Mouse (Mus musculus): Measurements from ENCODE around the gene Klkb1.
A peak's percentile ranks its signal among the peaks of the same experiment; 100 is the strongest.
"Not testable (repeated sequence)": the region's sequence is repeated elsewhere in the genome, so short reads cannot be mapped to it uniquely, and the experiment has no call there.

Gene Klkb1

GRCm38 (mm10) chr8:45294687-45295086, at the start of gene Klkb1:
Klkb1 (minus strand) TSS chr8:45294859.
- no peak for DNase-seq

- DNase-seq, result no peak
Observed at GRCm38 (mm10) chr8:45344298-45344697, 49.6 kb upstream of the Klkb1 start.

GRCm38 (mm10) chr8:45341630-45342628, 47.3 kb upstream of the Klkb1 start:
- DNase-seq, result no peak

- DNase-seq, result no peak
Observed at GRCm38 (mm10) chr8:45333493-45333892, 38.8 kb upstream of the Klkb1 start.

GRCm38 (mm10) chr8:45332685-45333409, 38.2 kb upstream of the Klkb1 start, which contains the start of gene Cyp4v3:
Cyp4v3 (minus strand) TSS chr8:45333216.
- DNase-seq, result peak; percentile 53 to 60

- DNase-seq, result no peak
Observed at GRCm38 (mm10) chr8:45330856-45331255, 36.2 kb upstream of the Klkb1 start.

GRCm38 (mm10) chr8:45329206-45329980, 34.7 kb upstream of the Klkb1 start:
- DNase-seq, result no peak

GRCm38 (mm10) chr8:45327076-45327475, 32.4 kb upstream of the Klkb1 start:
- DNase-seq, result not testable (repeated sequence)

- no peak for DNase-seq
Observed at GRCm38 (mm10) chr8:45324151-45324550, 29.5 kb upstream of the Klkb1 start.

GRCm38 (mm10) chr8:45321365-45321764, 26.7 kb upstream of the Klkb1 start:
- DNase-seq, result no peak

GRCm38 (mm10) chr8:45320930-45321329, 26.3 kb upstream of the Klkb1 start:
- DNase-seq, result no peak

- DNase-seq, result no peak
Observed at GRCm38 (mm10) chr8:45310967-45311366, 16.3 kb upstream of the Klkb1 start.

GRCm38 (mm10) chr8:45308366-45308765, 13.7 kb upstream of the Klkb1 start, which contains the start of gene Gm45753:
Gm45753 (minus strand) TSS chr8:45308466.
- no peak for DNase-seq

GRCm38 (mm10) chr8:45305479-45305878, 10.8 kb upstream of the Klkb1 start:
- DNase-seq, result no peak

- DNase-seq, result no peak
Observed at GRCm38 (mm10) chr8:45304354-45304753, 9.7 kb upstream of the Klkb1 start.

- DNase-seq, result no peak
Observed at GRCm38 (mm10) chr8:45302390-45302789, 7.7 kb upstream of the Klkb1 start.

GRCm38 (mm10) chr8:45295276-45295675, 617 bp upstream of the Klkb1 start:
- DNase-seq, result no peak

- no peak for DNase-seq
Observed at GRCm38 (mm10) chr8:45291790-45292189, 2.9 kb downstream of the Klkb1 start.

- no peak for DNase-seq
Observed at GRCm38 (mm10) chr8:45281630-45282029, 13.0 kb downstream of the Klkb1 start.

- DNase-seq, result no peak
Observed at GRCm38 (mm10) chr8:45277453-45277852, 17.2 kb downstream of the Klkb1 start.

- no peak for DNase-seq
Observed at GRCm38 (mm10) chr8:45274317-45274716, 20.3 kb downstream of the Klkb1 start.

- DNase-seq, result no peak
Observed at GRCm38 (mm10) chr8:45269056-45269455, 25.6 kb downstream of the Klkb1 start.

- no peak for DNase-seq
Observed at GRCm38 (mm10) chr8:45268485-45268884, 26.2 kb downstream of the Klkb1 start.

Measured in thymus, postnatal 36 days (tissue).